Mouse (Mus musculus): ENCODE measurements around the gene Mrto4. TPM values are rescaled to one million over a fixed set of nuclear protein-coding genes. Genes with fewer than 3 reads are reported as not detected.
"Not testable (repeated sequence)": the region's sequence is repeated elsewhere in the genome, so short reads cannot be mapped to it uniquely, and the experiment has no call there.

Gene Mrto4
- 10 to 100 TPM; 34.9 to 35.7 TPM for total RNA-seq (2021)
- long read RNA-seq, experiment 1, transcript Mrto4-202 (8 exons, 1,221 nt): major isoform, 25 of 28 reads
- long read RNA-seq, experiment 1, partial matches to known transcripts: 0 of 28 reads
- long read RNA-seq, experiment 1, other reads (novel, unspliced or antisense): 3 of 28 reads
- long read RNA-seq, experiment 2, transcript Mrto4-202 (8 exons, 1,221 nt): major isoform, 25 of 29 reads
- long read RNA-seq, experiment 2, partial matches to known transcripts: 0 of 29 reads
- long read RNA-seq, experiment 2, other reads (novel, unspliced or antisense): 4 of 29 reads

DNA sequence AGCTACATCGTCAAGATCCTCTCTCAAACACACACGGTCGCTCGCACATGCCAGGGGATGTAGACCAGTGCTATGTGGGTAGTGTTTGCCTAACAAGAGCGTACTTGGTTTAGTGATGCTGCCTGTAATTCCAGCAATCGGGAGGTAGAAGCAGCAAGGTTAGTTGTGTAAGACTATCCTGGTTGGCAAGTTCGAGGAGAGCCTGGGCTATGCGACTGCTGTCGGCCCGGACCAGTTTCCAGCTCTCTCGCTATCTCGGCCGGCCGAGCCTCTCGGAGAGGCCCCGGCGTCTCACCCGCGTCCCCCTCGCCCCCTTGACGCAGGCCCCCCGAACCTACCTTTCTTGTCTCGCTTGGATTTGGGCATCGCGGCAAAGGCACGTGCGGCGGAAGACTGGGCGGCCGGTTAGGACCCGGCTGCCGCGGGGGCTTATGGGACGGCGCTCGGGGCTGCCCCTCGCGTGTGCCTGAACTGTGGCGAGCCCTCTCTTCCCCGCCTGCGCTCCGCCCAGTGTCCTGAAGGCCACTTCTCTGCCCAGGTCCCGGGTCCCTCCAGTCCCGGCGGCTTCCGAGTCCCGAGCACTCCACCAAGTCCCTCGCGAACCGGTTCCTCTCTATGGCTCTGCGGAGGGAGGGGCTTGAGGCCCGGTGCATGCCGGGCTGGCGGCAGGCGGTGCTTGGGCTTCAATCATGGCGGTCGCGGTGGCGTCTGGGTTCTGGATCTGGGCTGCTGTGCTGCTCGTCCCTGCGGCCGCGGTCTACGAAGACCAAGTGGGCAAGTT is at the start of gene Mrto4, which contains the start of the genes Emc1 and Ubr4:
Gene Mrto4, minus strand, starts transcription at position 646 of the 781 bp plus-strand sequence.
Gene Emc1, plus strand, starts transcription at position 657 of the 781 bp plus-strand sequence.
Gene Ubr4, plus strand, starts transcription at position 679 of the 781 bp plus-strand sequence.
- intact Hi-C loops (cut with DNase I): no loop called here
- Histone ChIP-seq H3K4me3 (peak within 1 kb of the TSS; percentile 88), H3K27ac (peak within 1 kb of the TSS; percentile 100)
- TF ChIP-seq CTCF (IDR thresholded peaks at IDR 0.05): no peak
- peak; percentile 89 for DNase-seq

DNA sequence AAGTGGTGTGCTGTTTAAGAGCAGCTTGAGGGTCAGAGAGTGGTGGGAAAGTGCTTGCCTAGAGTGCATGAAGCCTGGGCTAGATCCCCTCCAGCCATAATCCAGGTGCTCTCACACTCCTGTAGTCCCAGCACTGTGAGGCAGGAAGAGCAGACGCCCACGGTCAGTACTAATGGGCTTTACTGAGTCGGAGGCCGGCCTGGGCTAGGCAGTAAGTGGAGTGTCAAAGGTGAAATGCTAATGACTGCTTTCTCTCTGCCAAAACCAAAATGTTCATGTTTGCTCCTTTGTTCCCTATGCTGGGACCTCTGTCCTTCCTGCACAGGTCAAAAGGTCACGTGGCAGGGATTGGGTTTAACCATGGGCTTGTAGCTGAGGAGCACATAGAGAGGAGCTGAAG is 48.1 kb upstream of the Mrto4 start:
- H3K27ac ChIP-seq: no peak overlapping the region
- no peak for TF ChIP-seq CTCF (IDR thresholded peaks at IDR 0.05)
- H3K4me3 ChIP-seq: no peak overlapping the region
- intact Hi-C loops (cut with DNase I): loop anchor here (5.0 kb wide), 1 partner anchor 42 kb away; no protein-coding TSS in a partner anchor
- DNase-seq: no peak

DNA sequence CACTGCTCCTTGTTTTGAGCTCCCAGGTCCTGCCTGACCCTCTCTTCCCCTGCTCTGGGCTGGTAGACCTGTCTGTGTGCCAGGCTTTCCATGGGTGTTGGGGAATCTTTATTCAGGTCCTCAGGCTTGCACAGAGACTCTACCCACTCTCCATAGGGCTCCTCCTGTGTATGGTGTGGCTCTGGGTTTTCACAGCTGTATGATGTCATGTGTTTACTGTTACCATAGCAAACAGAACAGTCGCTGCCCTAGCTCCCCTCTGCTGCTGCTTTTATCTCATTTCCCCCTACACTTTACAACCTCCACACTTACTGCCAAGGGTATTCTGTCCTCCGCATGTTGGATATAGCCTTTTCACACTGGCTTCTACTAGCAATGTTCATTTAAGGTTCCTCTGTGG is 43.1 kb upstream of the Mrto4 start:
- Histone ChIP-seq H3K27ac (no peak overlapping the region), H3K4me3 (no peak overlapping the region)
- intact Hi-C loops (cut with DNase I): loop anchor here (5.0 kb wide), 1 partner anchor 37 kb away; no protein-coding TSS in a partner anchor
- DNase-seq: no peak
- TF ChIP-seq CTCF (IDR thresholded peaks at IDR 0.05): no peak

DNA sequence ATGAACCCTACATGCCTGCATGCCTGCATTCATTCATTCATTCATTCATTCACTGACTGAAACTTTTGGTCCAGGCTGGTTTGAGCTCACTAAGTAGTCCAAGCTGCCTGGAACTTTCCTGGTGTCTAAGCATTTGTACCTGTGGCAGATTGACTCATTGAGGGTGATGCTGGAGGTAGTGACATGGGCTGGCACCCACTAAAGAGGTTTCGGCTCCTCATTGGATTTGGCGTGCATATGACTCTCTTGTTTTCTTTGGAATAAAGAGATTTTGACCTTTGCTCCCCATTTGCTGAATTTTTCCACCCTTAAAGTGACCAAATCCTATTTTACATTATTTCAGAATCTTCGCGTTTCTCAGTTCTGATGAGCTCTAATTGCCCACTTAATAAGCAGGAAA is 37.2 kb upstream of the Mrto4 start:
- no peak for DNase-seq
- Histone ChIP-seq H3K27ac (no peak overlapping the region), H3K4me3 (no peak overlapping the region)
- TF ChIP-seq CTCF (IDR thresholded peaks at IDR 0.05): no peak
- intact Hi-C loops (cut with DNase I): no loop called here

DNA sequence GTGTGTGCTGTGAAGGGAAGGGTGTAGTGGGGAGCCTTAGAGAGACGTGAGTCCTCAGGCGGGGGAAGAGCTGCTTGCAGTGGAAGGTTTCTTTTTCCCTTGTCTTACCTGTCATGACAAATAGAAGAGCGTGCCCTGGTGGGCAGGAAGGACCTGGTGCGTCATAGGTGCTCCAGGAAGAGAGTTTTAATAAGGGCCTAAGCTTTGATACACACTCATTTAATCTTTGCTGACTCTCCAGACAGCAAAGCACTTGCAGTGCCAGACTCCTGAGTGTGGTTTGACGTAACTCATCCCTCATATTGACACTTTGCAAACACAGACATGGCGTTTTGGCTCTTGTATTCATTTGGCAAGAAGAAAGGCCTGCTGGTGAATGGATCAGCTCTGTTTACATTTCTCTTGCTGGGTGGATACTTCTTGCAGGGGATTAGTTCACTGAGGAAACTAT is 34.5 kb upstream of the Mrto4 start:
- no peak for DNase-seq
- Histone ChIP-seq H3K27ac (peak overlapping the region; percentile 81), H3K4me3 (no peak overlapping the region; the same call in 1 of the 2 replicates)
- no peak for TF ChIP-seq CTCF (IDR thresholded peaks at IDR 0.05)
- intact Hi-C loops (cut with DNase I): no loop called here

DNA sequence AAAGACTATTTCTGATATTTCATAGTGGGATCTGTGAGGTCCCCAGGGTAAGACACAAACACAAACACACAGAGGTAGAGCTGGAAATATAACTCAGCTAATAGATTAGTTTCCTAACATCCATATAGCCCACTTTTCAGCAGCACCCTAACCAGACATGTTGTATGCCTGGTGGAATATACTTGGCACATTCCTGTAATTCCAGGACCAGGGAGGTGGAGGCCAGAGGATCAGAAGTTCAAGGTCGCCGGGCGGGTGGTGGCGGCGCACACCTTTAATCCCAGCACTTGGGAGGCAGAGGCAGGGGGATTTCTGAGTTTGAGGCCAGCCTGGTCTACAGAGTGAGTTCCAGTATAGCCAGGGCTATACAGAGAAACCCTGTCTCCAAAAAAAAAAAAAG is 33.5 kb upstream of the Mrto4 start:
- H3K4me3 ChIP-seq; DNase-seq; intact Hi-C loops (cut with DNase I): not testable (repeated sequence)
- H3K27ac ChIP-seq: peak overlapping the region; percentile 81

DNA sequence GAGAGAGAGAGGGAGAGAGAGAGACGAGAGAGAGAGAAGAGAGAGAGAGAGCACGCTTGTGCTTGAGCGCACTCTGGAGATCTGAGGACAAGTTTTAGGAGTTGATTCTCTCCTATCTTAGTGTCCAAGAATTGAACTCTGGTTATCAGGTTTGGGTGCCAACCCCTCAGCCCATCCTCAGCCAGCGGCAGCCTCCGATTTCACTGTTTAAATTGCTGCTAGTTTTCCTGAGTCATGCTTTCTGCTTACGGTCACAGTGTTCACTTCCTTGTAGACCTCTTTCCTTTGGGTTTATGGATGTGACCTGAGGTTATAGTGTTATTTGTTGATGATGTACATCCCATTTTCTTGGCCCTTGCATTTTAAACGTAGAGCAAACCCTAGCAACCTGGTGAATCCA is 29.9 kb upstream of the Mrto4 start:
- peak overlapping the region; percentile 83 for H3K4me3 ChIP-seq
- DNase-seq: no peak
- intact Hi-C loops (cut with DNase I): no loop called here
- no peak for TF ChIP-seq CTCF (IDR thresholded peaks at IDR 0.05)
- H3K27ac ChIP-seq: peak overlapping the region; percentile 40; the same call in 1 of the 2 replicates

DNA sequence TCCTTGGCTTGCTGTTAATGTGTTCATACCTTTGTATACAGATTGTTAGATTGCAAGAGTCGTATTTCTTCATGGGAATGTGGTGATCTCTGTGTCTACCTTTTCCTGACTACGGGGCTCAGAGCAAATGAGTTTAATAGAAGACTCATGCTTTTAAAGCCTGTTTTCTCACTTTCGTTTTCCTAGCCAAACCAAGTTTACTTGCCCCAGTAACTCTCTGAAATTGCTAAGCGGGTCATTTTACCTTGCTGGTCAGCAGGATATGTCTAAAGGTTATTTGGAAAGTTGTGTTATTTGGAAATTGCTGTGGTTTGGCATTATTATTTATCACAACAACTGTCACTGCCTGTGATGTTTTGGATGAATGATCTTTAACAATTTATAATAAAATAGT is 29.1 kb upstream of the Mrto4 start:
- intact Hi-C loops (cut with DNase I): no loop called here
- peak overlapping the region; percentile 83 for H3K4me3 ChIP-seq
- H3K27ac ChIP-seq: peak overlapping the region; percentile 97
- DNase-seq: no peak
- no peak for TF ChIP-seq CTCF (IDR thresholded peaks at IDR 0.05)

DNA sequence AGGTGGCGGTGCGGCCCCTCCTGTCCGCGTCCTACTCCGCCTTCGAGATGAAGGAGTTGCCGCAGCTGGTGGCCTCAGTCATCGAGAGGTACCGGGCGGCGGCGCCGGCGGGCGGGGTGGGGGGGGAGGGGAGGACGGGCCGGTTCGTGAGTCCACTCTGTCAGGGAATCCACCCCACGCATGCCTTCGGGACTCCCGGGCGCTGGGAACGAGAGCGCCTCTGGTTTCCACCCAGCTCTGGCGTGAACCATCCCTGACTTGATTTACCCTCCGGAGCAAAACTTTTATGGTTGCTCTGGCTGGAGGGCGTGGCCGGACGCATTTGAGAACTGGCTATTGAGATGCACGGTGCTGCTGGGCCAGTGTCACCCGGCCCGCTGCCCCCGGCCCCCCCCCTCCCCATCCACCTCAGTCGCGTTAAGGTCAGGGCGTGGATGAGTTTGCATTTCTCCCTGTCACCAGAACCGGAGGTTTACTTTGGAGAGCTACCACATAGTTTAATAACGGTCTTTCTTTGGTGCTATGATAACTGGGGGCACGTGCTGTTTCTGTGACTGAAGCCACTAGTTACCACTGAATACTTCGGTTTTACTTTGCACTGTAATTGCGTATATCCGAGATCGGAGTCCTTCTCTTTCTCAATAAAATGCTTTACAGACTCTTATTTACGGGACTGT is 28.5 kb upstream of the Mrto4 start:
- Histone ChIP-seq H3K4me3 (peak overlapping the region; percentile 83), H3K27ac (peak overlapping the region; percentile 97)
- no peak for DNase-seq
- intact Hi-C loops (cut with DNase I): no loop called here
- no peak for TF ChIP-seq CTCF (IDR thresholded peaks at IDR 0.05)

DNA sequence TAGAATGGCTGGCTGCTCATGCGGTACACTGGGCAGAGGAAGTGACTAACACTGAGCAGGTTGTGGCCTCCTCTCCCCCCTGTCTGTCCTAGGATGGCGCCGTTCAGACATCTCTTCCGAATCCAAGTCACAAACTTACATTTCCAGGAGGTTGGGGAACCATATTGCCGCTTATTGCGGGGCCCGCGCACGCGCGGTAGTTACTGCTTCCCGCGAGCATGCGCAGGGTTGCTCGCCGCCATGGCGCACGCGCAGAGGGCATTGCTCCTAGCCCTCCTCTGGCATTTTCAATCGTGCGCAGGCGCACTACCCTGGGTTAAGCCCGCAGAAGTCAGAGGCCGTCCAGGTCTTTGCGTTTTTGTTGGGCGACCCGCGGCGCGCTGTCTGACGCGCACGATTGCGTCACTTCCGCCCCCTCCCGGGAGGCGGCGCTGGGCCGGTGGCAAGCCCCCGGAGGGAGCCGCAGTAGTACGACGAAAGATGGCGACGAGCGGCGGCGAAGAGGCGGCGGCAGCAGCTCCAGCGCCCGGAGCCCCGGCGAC is 27.9 kb upstream of the Mrto4 start:
- DNase-seq: peak; percentile 100
- TF ChIP-seq CTCF (IDR thresholded peaks at IDR 0.05): no peak; the same call in 1 of the 2 replicates
- peak overlapping the region; percentile 83 for H3K4me3 ChIP-seq
- peak overlapping the region; percentile 97 for H3K27ac ChIP-seq
- intact Hi-C loops (cut with DNase I): no loop called here

DNA sequence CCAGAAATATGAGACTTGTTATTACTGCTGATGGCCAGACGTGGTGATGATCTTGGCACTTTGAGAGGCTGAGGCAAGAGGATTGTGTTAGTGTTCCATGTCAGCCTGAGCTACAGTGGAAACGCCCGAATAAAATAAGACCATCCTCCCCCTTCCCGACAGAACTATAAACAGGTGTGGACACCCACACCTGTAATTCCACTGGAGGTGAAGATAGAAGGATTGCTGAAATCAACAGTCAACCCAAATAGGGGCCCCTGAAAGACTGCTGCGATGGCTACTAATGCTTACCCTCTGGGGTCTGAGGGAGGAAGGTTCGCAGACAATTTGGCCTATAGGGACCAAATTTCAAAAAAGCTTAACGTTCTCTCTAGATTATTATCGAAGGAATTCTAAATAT is 27.3 kb upstream of the Mrto4 start:
- TF ChIP-seq CTCF (IDR thresholded peaks at IDR 0.05): no peak
- peak overlapping the region; percentile 83 for H3K4me3 ChIP-seq
- DNase-seq: no peak
- H3K27ac ChIP-seq: peak overlapping the region; percentile 97
- intact Hi-C loops (cut with DNase I): no loop called here

DNA sequence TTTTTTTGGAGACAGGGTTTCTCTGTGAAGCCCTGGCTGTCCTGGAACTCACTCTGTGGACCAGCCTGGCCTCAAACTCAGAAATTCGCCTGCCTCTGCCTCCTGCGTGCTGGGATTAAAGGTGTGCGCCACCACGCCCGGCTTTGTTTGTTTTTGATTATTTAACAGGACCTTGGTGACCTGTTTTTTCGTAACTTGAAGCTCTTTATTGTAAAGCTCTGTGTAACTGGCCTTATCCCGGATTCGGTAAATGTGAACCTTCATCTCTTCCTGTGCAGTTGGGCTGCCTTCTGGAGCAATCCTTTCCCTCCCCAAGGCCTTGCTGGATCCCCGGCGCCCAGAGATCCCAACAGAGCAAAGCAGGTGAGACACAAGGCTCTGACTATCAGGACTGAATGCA is 21.2 kb upstream of the Mrto4 start:
- no peak for DNase-seq

More for the DNA sequence above, 21.2 kb upstream of the Mrto4 start:
- intact Hi-C loops (cut with DNase I): no loop called here
- no peak overlapping the region for H3K27ac ChIP-seq
- no peak overlapping the region for H3K4me3 ChIP-seq
- TF ChIP-seq CTCF (IDR thresholded peaks at IDR 0.05): no peak

Measured in gastrocnemius, adult 2 months (tissue).